Mouse (Mus musculus): ENCODE measurements around the gene Gm5142.

- TF ChIP-seq CTCF (IDR thresholded peaks at IDR 0.05; ENCODE audit: control insufficient read depth, insufficient read depth, low read length) (no peak), POLR2A (IDR thresholded peaks at IDR 0.05; ENCODE audit: borderline replicate concordance, control insufficient read depth, low read depth, low read length) (no peak)
Observed at GRCm38 (mm10) chr14:59205461-59205860, 26.9 kb upstream of the Gm5142 start.
